Mouse (Mus musculus) heart, adult 11 months (tissue): ENCODE data around the gene Slc24a4.

Source experiments
- DNase-seq: peaks from one replicate; pipeline ENCODE4 v3.0.0; 2022

The Slc24a4 gene

DNA sequence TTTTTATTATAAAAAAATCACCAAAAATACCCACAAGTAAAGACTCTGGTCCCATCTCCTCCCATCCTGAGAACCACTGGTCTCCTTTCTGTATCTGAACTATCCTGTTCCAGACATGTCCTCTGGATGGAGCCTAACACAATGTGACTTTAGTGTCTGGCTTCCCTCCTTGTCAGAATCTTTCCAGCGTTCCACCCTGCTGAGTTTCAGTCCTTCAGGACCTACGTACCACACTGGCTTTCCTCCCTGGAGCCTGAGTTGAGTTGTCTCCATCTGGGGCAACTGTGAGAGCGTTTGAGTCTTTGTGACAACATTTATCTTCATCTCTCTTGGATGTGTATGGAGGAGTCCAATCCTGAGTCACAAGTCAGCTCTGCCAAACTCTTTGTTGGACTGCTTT is 123.5 kb downstream of the Slc24a4 start:
- DNase-seq = no peak

DNA sequence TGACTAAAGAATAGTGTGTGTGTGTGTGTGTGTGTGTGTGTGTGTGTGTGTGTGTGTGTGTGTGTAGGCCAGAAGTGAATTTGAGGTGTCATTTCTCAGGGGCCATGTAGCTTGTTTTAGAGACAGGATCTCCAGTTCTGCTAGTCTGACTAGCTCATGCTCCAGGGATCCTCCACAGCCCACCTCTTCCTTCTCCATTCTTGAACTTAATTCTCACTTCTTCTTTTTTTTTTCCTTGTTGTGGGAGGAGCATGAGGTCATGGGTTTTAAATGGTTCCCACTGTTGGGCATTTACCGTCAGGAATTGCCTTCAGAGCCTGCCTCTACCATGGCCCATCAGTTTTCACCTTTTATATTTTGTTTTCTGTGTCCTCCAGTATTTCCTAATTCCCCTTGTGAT is 124.0 kb downstream of the Slc24a4 start:
- DNase-seq = no peak

DNA sequence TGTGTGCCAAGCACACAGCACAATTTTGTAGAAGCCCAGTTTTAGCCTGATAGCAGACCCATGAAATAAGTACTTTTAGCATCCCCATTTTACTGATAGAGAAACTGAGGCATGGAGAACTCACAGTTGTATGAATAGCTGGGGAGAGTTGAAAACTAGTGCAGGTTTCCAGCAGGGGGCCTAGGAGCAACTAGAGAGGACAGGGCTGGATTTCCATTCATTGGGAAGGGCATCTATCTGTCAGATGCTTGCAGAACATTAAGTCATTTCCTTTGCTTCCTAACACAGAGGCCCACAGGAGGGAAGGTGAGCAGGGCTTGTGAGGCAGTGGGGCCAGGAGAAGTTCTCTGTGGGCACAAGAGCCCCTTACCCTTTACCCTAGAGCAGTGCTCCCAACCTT is 126.5 kb downstream of the Slc24a4 start:
- DNase-seq = no peak

DNA sequence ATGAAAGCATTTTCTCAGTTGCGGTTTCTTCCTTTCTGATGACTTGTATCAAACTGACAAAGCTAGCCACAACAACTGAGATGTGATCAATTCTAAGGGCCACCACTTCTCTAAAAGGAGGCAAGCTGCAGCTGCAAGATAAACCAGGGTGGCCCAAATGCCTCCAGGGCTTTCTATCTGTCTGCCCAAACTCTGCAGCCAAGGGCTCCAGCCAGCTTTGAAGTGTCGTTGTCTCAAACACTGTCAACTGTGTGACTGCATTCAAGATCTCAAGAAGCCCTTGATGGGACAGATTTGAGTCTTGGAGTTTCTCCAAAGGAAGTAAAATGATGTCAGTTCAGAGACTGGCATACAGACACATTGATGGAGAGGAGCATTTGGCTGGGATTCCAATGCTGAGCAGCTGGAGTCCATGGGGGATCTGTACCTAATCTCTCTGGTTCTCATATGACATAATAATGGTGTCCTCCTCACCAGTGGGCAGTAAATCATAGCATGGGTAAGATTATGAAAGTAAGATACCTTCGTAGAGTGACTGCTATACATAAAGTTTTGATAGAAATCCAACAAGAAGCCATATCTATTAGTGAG is 130.1 kb downstream of the Slc24a4 start:
- DNase-seq = no peak

DNA sequence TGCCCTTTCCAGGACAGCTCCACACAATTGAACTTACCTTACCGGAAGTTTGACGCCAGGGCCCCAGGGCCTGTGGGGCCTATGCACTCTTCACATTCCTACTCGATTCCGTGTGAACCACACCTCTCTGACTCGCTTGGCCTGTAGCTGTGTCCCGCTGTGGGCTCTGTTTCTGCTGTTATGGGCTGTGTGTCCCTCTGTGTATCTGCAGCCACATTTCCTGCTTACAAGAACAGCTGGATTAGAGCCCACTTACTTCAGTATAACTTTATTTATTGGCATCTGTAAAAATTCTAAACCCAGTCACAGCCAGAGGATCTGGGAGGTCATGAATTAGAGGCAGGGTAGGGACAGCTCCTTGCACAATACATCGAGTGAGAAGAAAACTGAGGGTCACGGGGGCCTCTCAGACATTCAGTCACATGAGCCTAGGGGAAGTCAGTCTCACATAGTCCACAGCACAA is 133.4 kb downstream of the Slc24a4 start:
- peak; percentile 92 for DNase-seq

DNA sequence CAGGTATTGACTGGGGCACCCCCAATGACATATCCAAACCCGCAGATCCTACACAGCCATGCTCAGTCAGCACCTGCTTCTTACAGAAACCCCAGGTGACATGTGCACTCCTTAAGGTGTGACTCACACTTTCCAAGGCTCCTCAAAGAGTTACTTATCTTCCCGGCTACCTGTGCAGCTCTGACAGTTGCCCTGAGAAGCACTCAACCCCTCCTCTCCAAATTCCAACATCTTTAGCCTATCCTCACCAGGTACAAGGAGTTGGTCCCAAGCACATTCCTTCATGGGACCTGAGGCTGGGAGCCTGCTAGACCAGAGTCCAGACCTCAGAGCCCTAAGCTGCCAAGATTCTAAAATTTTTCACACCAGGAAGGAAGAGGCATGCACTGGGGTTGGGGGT is 134.3 kb downstream of the Slc24a4 start:
- DNase-seq = no peak

DNA sequence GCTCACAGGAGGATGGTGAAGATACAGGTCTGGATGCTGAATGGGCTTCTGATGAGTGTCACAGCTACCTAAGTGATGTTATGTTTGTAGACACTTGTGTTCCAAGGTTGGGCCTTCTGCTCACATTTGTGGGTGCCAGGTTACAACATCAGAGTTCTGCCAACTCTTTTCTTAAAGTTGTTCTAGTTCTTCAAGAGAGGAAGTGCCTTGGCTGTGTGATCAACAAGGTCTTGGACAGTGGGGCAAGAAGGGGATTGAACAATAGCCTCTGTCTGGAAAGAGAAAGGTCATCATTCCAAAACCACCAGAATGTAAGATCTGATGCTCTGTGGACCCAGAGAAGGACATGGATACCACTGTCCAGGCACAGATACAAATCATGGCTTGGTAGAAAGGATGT is 134.7 kb downstream of the Slc24a4 start:
- no peak for DNase-seq

DNA sequence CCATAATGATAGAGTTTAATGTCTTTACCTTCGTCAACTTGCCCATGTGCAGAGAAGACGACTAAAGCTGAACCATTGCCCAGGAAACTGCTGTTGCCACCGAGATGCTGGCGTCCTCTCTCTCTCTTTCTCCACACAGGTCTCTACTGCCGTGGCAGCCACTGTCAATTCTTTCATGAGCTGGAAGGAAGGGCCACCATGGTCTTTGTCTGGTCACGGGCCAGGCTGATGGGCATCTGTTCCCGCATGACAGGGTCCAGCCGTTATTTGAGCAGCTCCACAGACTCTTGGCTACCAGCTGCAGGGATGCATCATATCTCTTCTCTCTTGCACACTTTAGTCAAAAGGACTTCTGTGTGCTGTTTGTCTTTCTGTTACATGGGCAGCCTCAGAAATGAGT is 137.9 kb downstream of the Slc24a4 start:
- DNase-seq = no peak

DNA sequence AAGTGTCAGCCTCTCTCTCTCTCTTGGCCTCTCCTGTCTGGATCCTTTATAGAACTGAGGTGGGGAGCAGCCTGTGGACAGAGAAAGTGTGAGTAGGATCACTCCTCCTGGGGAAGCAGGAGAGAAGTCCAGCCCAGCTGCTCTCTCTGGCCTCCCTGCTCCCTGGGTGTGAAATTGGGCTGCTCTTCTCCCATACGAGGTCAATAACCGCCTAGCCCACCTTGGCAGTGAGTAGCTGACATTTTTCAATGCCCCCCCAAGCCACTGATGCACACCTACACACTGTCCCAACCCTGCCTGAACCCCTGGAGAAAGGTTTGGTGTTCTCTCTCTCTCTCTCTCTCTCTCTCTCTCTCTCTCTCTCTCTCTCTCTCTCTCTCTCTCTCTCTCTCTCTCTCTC is 140.6 kb downstream of the Slc24a4 start:
- peak; percentile 55 for DNase-seq

DNA sequence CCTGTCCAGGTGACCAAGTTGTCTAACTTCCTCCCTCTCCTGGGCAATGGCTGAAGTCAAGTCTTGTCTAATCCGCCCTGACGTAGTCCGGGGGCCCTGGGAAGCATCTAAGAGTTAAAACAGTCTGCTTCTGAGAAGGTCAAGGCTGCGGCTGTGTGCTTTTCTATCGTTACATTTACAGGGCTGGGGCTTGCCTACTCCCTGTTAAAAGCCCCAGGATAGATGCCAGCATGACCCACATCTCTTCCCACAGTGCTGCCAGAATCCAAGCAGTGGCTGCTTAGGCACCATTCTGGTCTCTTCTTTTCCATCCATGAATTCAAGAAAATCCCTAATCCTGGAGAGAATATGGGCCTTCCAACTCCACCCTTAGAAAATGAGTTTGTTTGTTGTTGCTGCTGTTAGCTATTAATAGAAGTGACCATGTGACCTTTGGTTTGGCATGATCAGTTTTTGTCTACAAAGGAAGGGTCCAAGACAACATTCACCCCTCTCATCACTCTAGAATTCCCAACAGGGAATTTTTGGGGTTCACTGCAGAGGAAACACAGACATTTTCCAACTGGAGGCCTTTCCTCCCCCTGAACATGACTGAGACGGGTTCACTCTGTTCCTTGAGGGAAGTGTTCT is 142.4 kb downstream of the Slc24a4 start:
- DNase-seq = no peak

DNA sequence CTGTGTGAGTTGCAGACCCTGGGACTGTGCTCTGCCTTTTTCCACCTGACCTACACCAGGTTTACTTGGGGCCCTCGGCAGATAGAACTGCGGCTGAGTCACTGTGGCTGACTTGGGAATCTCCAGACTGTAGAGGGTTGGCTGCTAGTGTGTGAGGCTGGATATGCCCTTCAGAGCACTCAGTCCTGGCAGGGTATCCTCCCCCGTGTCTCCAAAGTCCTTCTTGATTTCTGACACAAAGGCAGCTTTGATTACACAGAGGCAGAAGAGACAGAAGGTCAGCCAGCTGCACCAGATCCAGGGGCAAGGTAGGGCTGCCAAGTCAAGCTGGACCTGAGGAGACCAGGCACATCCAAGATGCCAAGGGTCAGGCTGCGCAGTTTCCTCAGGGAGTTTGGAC is 142.9 kb downstream of the Slc24a4 start:
- peak; percentile 97 for DNase-seq

DNA sequence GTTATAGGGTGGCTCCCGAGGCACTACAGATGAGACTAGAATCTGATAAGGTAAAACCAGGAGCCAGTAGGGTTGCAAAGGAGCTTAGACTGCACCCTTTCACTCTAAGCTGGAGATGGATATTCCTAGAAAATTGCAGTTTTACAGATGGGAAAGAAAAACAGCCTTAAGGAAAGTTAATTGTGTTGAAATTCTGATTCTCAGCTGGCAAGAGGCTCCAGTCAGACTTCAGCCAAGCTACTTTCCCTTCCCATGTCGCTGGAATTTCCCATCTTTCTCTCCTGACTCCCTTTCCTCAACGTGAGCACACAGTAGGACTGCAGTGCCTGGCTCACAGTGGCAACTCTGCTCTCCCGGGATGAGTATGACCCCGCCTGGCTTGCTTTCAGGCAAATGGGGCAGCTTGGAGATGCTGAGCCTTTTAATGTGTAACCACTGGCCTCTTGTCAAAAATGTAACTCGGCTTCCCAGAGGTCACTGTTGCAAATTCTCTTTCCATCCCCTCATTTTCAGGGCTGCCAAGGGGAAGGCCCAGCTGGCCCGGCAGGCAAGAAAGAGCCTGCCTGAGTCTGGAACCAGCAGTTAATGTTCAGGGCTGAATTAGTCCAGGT is 147.4 kb downstream of the Slc24a4 start:
- peak; percentile 97 for DNase-seq

DNA sequence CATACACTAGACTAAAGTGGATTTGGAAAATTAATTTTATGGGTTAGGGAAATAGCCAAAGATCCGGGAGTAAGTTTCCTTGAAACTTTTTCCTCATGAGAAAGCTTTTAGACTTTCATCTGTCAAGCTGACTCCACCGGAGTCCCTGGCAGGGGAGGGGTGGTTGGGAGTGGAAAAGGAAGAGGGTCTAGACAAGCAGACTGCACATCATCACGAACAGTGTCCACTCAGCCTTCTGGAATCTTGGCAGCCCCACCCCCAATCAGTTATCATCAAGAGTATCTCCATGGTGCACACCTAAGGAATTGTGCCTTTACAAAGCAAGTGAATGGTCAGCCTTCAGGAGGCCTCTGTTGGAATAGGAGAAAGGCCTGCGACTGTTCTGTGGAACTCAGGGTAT is 151.8 kb downstream of the Slc24a4 start:
- peak; percentile 80 for DNase-seq

DNA sequence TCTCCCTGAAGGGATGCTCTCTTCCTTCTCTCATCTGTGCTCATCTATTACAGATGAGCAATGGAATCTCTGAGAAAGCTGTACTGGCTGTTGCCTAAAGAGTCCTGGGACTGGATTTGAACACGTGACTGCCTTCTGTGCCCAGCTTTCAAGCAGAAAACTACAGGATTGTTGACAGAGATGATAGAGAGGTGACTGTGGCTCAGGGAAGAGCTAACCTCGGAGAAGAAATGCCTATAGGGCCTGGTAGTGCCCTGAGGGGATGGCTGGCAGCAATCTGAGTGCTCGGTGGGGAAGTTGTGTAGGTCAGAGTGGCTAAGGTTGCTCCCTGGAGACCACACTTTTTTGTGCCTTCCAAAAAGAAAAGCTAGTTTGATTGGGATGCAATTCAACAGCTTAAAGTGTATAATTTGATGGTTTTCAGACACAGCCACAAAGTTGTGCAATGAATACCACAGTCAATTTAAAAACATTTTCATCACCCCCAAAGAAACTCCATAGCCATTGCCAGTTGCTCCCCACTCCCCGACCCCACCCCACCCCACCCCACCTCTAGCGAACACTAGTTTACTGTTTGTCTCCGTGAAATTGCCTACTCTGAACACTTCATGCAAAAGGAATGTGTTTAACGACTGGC is 152.5 kb downstream of the Slc24a4 start:
- DNase-seq = peak; percentile 75

DNA sequence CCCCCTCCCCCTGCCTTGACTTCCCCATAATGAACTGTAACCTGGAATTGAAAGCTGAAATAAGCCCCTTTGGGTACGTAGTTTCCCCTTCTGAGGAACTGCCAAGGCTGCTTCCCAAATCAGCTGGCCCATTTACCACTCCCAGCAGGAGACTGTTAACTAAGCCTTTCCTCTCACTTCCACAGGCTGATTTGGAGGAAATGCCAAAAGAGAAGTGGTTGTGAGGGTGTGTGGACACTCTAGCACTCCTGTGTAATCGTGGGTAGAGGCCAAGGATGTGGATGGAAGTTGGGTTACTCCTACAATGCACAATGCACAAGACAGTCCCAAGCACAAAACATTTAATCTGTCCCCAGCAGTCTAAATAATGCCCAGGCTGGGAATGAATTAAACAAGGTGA is 153.6 kb downstream of the Slc24a4 start:
- peak; percentile 92 for DNase-seq

DNA sequence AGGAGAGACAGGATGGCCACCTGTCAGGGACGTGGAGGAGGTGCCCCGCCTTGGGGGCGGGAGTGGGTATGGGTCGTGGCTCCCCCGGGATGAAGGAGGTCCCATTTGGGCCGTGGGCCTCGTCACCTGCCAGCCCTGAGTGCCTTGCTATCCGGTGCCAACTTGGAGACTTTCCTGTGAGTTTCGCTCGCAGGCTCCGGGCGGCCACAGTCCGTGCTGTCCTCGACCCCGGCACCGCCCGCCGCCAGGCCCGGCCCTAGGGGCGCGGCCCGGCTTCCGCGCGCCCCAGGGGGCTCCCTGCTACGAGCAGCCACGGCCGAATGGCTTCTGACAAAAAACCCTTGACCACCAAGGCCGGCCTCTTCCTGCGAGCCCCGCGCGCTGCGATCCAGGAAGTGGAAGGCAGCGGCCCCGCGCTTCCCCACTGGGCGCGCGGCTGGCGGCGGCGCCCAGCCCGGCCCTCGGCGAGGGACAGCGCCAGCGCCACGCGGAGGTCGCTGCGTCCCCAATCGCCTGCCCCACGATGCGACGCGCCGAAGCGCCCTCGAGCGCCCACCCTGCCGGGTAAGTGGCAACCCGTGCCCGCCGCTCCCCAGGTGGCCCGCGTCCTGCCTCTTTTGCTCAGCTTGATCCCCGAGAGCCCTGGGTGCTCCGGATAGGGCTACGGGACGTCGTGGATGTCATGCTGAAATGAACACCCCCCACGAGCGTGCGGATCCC is 154.4 kb downstream of the Slc24a4 start, which contains the start of gene Rin3:
TSS of gene Rin3 (plus strand) at position 286 of the 720 bp plus-strand sequence.
- peak; percentile 99 for DNase-seq

DNA sequence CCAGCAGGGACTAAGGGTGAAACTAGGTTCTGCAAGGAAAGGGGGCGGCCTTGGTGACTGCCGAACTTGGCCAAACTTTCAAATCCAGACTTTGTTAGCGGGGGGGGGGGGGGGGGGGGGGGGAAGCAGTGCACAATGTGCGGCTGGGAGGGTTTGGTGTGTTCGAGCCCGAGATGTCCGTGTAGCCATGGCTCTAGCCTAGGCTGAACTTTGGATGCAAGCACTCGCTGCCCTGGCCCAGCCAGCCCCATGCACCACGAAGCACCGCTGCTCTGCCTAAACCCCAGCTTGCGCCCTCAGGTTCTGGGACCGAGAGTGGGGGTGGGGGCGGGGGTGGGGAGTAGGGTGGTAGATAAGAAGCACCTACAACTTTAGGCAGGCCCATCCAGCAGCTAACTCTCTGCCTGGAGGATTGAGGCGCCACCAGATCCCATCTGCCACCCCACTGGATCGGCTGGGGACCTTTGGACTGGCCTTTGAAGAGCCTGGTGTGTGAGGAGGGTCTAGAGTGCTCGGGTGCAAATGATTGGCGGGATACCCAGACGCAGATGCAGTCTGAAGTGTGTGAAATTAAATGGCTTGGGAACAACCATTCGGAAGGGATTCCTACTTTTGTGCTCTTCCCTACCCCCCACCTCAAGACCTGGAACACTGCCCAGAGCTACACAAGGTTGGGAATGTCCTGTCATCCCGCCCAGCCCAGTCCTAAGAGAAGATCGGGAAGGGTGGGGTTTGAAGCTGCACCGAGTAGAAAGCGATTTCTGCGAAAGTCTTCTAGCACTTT is 155.1 kb downstream of the Slc24a4 start:
- peak; percentile 98 for DNase-seq

DNA sequence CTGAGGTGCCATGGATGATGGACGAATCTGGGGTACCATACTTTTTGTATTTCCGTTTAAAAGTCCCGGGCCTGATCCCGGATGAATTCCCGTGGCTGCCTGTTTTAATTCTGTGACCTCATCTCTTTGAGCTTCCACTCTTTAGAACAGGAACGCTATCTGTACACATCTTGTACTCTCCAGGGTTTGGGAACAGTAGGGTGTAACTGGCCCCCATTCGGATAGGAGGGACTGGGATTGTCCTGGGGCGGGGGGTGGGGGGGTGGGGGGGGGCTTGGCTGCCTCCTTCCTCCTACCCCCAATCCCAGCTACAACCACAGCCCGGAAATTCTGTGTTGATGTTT is 155.7 kb downstream of the Slc24a4 start:
- no peak for DNase-seq

DNA sequence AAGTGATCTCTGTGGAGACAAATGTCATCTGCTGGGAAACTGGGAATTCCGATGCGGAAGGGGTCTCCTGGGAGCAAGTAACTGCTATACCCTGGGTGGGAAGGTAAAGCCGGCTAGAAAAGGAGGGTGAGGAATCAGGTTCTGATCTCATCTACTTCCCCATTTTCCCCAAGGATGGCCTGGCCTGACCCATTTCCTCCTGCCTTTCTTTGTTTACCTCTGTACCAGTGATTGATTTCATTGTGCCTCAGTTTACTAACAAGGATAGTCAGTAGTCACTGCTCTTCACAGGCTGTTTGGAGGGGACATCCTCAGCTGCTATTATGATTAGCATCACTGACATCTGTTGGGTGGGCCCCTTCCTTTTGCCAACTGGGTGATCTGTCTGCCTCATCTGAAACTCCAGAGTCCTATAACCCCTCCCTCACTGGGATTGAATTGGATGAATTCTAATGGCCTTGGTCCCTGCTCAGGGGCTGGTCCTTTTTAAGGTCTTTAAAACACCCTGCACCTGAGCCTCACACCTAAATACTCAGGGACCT is 156.2 kb downstream of the Slc24a4 start:
- peak; percentile 94 for DNase-seq

DNA sequence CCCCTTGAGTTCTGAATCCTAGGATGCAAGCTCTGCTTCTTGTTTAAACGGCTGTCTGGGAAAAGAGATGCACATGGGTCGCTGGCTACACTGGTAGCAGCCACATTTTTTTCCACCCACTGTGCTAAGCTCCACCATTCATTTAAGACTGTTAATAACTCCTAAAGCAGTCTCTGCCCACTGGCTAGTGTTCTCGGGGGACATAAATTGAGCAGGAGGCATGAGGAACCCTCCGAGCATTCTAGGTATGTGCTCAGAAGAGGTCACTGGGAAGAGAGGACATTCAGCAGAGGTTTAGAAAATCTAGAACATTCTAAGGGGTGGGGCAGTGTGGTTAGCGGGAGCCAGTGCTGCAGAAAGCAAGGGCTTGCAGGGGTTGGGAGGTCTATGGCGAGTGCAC is 156.8 kb downstream of the Slc24a4 start:
- DNase-seq = no peak

DNA sequence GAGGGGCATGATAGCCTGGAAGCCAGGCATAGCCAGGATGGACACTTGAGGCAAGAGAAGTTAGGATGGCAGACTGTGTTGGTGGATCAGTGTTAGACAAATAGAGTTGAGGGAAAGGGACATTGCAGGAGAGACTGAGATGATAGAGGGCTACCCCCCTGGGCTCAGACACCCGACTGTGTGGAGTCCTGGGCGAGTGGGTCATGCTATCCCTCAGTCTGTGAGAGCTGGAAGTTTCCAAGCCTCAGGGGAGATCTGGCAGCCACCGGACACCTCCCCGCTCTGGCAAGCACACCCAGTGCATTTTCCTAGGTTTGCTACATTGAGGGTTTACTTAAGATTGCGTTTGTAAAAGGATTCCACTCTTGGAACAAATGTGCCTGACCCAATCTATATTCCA is 157.2 kb downstream of the Slc24a4 start:
- peak; percentile 92 for DNase-seq

DNA sequence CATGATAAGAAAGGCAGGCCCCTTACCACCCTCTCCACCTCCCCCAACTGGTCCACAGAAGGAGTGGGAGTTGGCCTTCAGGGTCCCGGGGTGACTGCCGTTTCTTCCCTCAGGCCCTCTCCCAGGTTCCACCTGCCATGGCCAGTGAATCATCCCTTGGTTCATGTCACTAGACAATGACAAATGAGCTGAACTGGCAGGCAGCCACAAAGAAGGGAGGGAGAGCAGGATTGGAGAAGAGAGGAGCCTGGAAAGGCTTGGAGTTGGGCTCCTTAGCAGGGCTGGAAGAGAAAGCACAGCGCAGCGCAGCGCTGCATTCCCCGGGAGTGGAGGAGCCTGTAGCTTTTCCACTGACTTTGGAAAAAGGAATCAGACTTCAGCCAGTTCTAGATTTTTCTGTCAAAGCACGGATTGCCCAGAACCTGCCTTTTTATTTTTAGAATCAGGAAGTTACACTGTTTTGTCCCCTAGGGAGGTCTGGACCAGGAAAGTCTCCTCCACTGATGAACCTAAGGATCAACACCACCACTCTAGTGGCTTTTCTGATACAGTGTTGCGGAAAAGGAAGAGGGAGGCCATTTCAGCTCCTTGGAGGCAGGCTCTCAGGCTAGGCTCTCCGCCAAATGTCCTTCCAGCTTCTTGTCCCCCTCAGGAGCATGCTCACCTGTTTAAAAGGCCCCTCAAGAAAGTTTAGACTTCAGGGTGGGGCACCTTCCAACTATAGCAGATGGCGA is 158.3 kb downstream of the Slc24a4 start:
- DNase-seq = peak; percentile 96
